7 mouse cellular contexts compared by ENCODE assay signal in the genomic region with DNA sequence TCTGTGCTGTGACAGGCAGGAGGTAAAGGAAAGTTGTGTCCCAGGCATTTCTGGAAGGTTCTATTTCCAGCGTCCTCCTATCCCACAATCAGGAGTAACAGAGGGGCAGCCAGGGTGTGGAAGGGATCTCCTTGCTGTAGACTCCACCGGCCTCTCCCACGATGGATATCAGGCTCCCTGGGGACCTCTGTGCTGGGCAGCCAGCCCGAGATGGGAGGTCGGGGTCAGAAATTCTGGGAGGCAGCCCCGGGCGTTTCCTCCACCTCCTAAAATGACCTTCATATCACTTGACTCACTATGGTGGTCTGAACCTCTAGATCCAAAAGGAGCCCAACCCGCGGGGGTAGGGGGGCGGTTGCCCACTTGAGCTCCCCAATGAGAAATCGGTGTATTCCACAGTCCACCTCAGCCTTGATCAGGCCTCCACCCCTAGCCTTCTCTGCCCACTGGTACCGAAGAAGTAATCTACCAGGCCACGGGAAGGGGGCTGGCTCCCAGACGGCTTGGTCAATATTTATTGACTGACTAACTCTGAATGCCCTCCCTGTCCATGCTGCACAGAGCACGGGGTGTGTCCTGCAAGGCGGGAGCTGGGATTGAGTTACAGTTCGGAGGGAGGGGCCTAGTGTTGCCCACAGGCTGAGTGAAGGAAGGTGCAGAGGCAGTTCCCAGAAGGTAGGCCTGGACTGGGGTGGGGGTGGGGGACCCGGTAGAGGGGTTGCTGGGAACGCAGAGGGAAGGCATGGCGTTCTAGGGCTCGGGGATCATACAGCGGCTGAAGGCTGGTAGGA. TPM values are rescaled to one million over a fixed set of nuclear protein-coding genes. Genes with fewer than 3 reads are reported as not detected.
DNase-seq lines count a peak whose midpoint lies in the region; ATAC-seq and TF ChIP-seq lines count a peak whose summit lies in the region.

A gene (plus strand): TSS at position 625 of the 791 bp plus-strand sequence.

- no peaks in the 10 kb centered on the region for H3K9me3 ChIP-seq in hindbrain, embryonic 10.5 days
- H3K9me3 ChIP-seq in limb, embryonic 13.5 days: no peaks in the 10 kb centered on the region
- H3K9me3 ChIP-seq in midbrain, embryonic 15.5 days: no peaks in the 10 kb centered on the region

- H3K27ac ChIP-seq in cortical plate, adult 2 months (ENCODE audit: insufficient read depth, low read length): no peak within 1 kb of the TSS
- peak within 1 kb of the TSS; percentile 83 for H3K27ac ChIP-seq in hindbrain, embryonic 10.5 days
- peak within 1 kb of the TSS; percentile 58 for H3K27ac ChIP-seq in limb, embryonic 13.5 days
- H3K27ac ChIP-seq in midbrain, embryonic 15.5 days: no peak within 1 kb of the TSS

- WGBS in hindbrain, embryonic 10.5 days: 17% methylated on average over 22 of the region's 22 CpGs
- 14% methylated on average over 22 of the region's 22 CpGs for WGBS in limb, embryonic 13.5 days
- 22% methylated on average over 22 of the region's 22 CpGs for WGBS in midbrain, embryonic 15.5 days

- DNase-seq in MN1 (ENCODE audit: low spot score): peak; percentile 37
- DNase-seq in hindbrain, embryonic 10.5 days (ENCODE audit: low spot score): peak; percentile 70
- DNase-seq in cerebellum, adult 11 months: no peak
- no peak for DNase-seq in cerebellum, adult 8-10 months

- TF ChIP-seq CTCF in cortical plate, adult 2 months (IDR thresholded peaks at IDR 0.05; ENCODE audit: extremely low read depth, insufficient read depth, low read length): no peak

- peak within 1 kb of the TSS; percentile 76 for H3K9ac ChIP-seq in limb, embryonic 13.5 days
- no peak within 1 kb of the TSS for H3K9ac ChIP-seq in midbrain, embryonic 15.5 days

- TF ChIP-seq POLR2A in cortical plate, adult 2 months (IDR thresholded peaks at IDR 0.05; ENCODE audit: extremely low read depth, insufficient read depth, low read length): no peak

- H3K4me3 ChIP-seq in cortical plate, adult 2 months (ENCODE audit: insufficient read depth, low read length): peak within 1 kb of the TSS; percentile 24
- H3K4me3 ChIP-seq in hindbrain, embryonic 10.5 days: peak within 1 kb of the TSS; percentile 54
- peak within 1 kb of the TSS; percentile 56 for H3K4me3 ChIP-seq in limb, embryonic 13.5 days
- H3K4me3 ChIP-seq in midbrain, embryonic 15.5 days: peak within 1 kb of the TSS; percentile 7; the same call in 1 of the 2 replicates

- H3K27me3 ChIP-seq in hindbrain, embryonic 10.5 days (ENCODE audit: insufficient read depth, poor library complexity, severe bottlenecking): peaks cover 34% of the 10 kb centered on the region
- H3K27me3 ChIP-seq in limb, embryonic 13.5 days: no peaks in the 10 kb centered on the region
- H3K27me3 ChIP-seq in midbrain, embryonic 15.5 days (replicated peaks): peaks cover 20% of the 10 kb centered on the region; the same call in 1 of the 2 replicates

- peak within 1 kb of the TSS; percentile 77 for H3K4me2 ChIP-seq in limb, embryonic 13.5 days (replicated peaks)
- H3K4me2 ChIP-seq in midbrain, embryonic 15.5 days: peak within 1 kb of the TSS; percentile 42

- ATAC-seq in limb, embryonic 13.5 days (ENCODE audit: low FRiP score, low read depth): peak; percentile 92
- ATAC-seq in midbrain, embryonic 15.5 days (replicated peaks): peak; percentile 45; the same call in 1 of the 2 replicates

- H3K4me1 ChIP-seq in cortical plate, adult 2 months (ENCODE audit: control insufficient read depth, insufficient read depth, low read length): no peaks in the 10 kb centered on the region
- H3K4me1 ChIP-seq in hindbrain, embryonic 10.5 days (replicated peaks): peaks cover 57% of the 10 kb centered on the region
- H3K4me1 ChIP-seq in limb, embryonic 13.5 days: peaks cover 36% of the 10 kb centered on the region
- peaks cover 9% of the 10 kb centered on the region for H3K4me1 ChIP-seq in midbrain, embryonic 15.5 days

- no peaks in the 10 kb centered on the region for H3K36me3 ChIP-seq in hindbrain, embryonic 10.5 days
- H3K36me3 ChIP-seq in limb, embryonic 13.5 days: no peaks in the 10 kb centered on the region
- no peaks in the 10 kb centered on the region for H3K36me3 ChIP-seq in midbrain, embryonic 15.5 days (replicated peaks)

RNA-seq across cellular contexts. Expression of the gene that starts here (rescaled TPM):
- 15.1 and 19.4 TPM in 2 replicates for polyA plus RNA-seq in cortical plate, adult 2 months (2012; rRNA removed)
- 15.8 and 16.1 TPM in 2 replicates for polyA plus RNA-seq in hindbrain, embryonic 10.5 days (2016; fragmentation: Nextera tagmentation; extraction: Ambion mirVana)
- 31.6 and 35.2 TPM in 2 replicates for polyA plus RNA-seq in limb, embryonic 13.5 days (2015; fragmentation: Nextera tagmentation; extraction: Ambion mirVana)
- 3.0 and 3.6 TPM in 2 replicates for polyA plus RNA-seq in midbrain, embryonic 15.5 days (2015; fragmentation: Nextera tagmentation; extraction: Ambion mirVana)

Comparison
In these comparisons a context has a peak if more than half of its experiments do, and no peak if none do; other contexts are left out.
1. DNase-seq: peak in MN1 (single experiment) and hindbrain, embryonic 10.5 days (single experiment); none in cerebellum, adult 11 months (single experiment) and cerebellum, adult 8-10 months (single experiment).
2. H3K27ac ChIP-seq: peak in hindbrain, embryonic 10.5 days (single experiment) and limb, embryonic 13.5 days (single experiment); none in cortical plate, adult 2 months (single experiment) and midbrain, embryonic 15.5 days (single experiment).
3. Peak in every context shown above with its lines, with median percentiles within 50 percentile points of each other: H3K4me3 ChIP-seq.